Mouse (Mus musculus) layer of hippocampus, postnatal 25 days (tissue): ENCODE measurements at regions not wholly inside any gene's neighbourhood (a gene's known extent, or its start where the extent isn't known, plus 50 kb on each side); places are given as distances from the start of the nearest gene placed in this dataset.

Source experiments
- DNase-seq, 2 experiments: peaks; one replicate each; pipeline ENCODE4 v3.0.0; 2022; ENCODE audit warnings: mixed read lengths in 2 of 2, low spot score in 1 of 2; ENCODE audit errors: extremely low spot score in 1 of 2

- no peak for DNase-seq
Observed at GRCm38 (mm10) chr1:184326191-184326590, 292.1 kb upstream of the 1700056E22Rik start.

DNA sequence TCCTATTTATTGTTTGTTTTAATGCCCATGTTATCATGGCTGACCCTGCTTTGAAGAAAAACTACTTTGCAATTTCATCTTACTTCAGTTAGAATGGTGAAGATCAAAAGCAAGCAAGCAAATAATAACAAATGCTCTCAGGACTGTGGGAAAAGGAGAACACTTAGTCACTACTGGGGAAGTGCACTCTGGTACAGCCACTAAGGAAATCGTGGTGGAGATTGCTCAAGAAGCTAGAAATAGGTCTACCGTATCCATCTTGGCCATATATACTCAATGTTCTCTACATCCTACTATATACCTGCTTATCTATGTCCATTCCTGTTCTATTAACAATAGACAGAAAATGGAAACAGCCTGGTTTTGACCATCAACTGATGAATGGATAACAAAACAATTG lies 290.1 kb upstream of the 1700056E22Rik start:
- DNase-seq = no peak

- DNase-seq = no peak
Observed at GRCm38 (mm10) chr1:184320521-184321177, 286.5 kb upstream of the 1700056E22Rik start.

- DNase-seq = no peak
Observed at GRCm38 (mm10) chr1:184310185-184310815, 276.2 kb upstream of the 1700056E22Rik start.

GRCm38 (mm10) chr1:184304813-184305212 lies 270.7 kb upstream of the 1700056E22Rik start:
- DNase-seq = no peak

DNA sequence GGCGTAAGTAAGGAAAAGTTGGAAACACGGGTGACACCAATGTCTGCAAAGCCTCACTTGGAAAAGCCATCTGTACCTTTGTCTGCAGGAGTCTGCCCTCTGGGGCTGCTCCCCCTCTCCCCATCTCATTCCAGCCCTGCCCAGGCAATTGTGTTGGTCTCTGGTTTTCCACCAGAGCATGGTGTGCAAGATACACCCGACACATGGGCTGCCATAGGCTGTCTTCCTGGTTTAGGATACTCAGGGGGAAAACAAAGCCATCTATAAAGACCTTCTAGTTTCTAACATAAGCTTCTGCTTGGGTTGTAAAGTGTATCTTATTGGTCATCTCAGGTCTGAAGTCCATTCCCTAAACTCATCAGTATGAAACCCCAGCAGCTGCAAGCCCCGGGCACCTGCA lies 270.1 kb upstream of the 1700056E22Rik start:
- no peak for DNase-seq

- no peak for DNase-seq
Observed at GRCm38 (mm10) chr1:184298701-184299100, 264.6 kb upstream of the 1700056E22Rik start.

GRCm38 (mm10) chr1:184297001-184297740 lies 263.1 kb upstream of the 1700056E22Rik start:
- no peak for DNase-seq

GRCm38 (mm10) chr1:184291129-184291528 lies 257.0 kb upstream of the 1700056E22Rik start:
- DNase-seq = no peak

DNA sequence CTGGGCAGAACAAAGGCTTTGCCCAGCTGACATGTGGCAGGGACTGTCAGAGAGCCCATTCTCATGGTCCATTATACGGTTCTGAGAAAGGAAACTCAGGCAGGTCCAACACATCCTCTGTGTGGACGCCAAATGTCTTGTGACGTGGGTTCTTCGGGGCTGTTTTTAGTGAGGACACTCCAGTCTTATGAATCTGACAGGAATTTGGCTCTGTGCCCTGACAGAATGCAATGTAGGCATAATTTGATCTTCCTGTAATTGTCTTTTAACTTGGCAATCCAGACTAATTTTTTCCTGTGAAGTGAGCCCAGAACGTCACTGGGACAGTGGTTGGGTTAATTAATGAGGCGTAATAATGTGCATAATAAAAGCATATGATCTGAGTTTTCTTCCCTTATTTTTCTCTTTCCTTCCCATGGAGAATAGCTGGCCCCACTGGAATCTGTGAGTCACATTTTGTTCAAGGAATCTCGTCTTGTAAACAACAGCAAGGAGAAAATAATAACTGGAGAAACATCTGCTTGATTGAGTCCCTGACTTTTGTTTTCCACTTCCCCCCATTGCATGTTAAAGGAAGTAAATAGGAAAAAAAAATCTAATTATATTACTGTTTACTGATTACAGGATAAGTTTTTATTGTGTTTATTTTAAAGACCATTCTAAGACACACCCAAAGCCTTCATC lies 255.8 kb upstream of the 1700056E22Rik start:
- no peak for DNase-seq

- no peak for DNase-seq
Observed at GRCm38 (mm10) chr1:184281768-184282167, 247.7 kb upstream of the 1700056E22Rik start.

DNA sequence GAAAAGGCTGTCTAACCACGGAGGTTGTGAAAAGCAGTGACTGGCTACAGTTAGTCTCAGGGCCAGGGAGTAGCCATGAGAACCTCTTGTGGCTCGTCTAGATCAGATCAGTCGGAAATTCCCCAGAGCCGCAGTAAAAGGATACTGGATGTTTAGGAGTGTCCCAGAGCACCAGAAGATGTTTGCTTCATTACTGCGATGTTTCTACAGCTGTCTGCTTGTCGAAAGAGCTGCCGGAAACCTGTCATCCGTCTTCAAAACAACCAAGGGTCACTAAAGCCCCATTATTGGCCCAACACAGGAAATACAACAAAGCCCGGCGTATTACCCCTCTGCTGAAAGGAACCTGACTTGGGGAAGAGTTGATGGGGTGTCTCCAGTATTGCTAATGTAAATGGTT lies 245.2 kb upstream of the 1700056E22Rik start:
- DNase-seq = no peak

DNA sequence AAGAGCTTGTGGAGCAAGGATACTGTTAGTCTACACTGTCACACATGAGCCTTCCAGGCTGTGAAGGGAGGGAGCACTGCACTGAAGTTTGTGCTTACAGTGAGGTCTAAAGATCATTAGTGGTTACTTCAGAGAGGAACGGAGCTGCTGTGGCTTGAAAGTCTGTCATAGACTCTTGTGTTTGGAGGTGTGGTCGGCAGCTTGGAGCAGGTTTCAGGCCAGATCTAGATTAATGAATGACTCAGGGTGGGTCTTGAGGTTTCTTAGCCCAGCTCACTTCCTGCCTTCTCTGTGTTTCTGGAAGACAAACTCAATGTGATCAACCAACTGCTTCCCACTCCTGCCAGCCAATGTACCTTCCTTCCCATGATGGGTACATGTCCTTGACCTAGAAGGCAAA lies 242.9 kb upstream of the 1700056E22Rik start:
- DNase-seq = no peak

- DNase-seq = no peak
Observed at GRCm38 (mm10) chr1:184275877-184276276, 241.8 kb upstream of the 1700056E22Rik start.

DNA sequence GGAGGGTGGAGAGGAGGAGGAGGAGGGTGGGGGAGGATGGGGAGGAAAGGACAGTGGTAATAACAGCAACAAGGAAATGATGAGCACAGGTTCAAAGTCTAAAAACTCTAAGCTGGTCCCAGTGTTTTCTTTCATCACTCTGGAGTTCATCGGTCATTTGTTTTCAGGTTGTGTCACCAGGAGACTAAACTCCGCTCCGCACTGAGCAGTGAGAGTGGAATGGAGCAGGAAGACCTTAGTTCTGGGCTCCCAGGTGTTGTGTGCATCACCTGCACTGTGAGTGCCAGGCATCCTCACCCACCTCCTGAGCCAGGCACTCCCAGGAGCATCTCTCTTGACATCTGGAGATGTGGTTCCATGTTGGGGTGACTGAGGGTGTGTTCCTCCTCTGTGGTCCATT lies 241.3 kb upstream of the 1700056E22Rik start:
- no peak for DNase-seq

- no peak for DNase-seq
Observed at GRCm38 (mm10) chr1:184274704-184275103, 240.6 kb upstream of the 1700056E22Rik start.

DNA sequence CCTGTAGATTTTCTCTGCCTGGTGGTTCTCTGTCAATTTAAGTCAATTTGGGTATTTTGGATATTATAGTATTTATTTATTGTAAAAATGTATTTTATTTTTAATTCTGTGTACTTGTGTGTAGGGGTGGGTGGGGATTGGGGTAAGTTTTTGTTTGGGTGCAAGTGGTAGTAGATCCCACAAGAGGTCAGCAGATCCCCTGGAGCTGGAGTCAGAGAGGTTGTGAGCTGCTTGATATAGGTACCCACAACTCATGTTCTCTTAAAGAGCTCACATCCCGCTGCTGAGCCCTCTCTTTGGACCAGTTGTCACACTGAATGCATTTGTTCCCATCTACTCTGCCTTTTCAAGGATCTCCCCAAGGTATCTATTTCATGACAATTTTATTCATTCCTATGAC lies 239.6 kb upstream of the 1700056E22Rik start:
- DNase-seq = no peak

DNA sequence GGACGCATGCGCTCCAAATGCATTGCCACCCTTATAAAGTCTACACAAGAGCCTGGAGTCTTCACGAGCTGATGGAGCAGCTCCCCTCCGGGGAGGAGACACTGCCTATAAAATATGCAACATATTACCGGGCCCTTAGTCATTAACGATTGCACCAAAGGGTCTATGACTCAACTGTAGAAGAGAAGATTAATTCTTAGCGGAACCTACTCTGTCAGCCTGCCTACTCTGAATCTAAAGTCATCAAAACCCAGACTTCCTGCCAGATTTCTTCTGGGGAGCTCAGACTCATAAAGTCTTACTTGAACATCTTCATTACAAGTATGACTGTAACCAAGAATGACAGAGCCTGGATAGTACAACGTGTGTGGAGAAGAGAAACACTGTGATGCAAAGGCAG lies 237.2 kb upstream of the 1700056E22Rik start:
- no peak for DNase-seq

GRCm38 (mm10) chr1:184266051-184266450 lies 231.9 kb upstream of the 1700056E22Rik start:
- DNase-seq = peak; percentile 19 to 54

- DNase-seq = no peak
Observed at GRCm38 (mm10) chr1:184262975-184263374, 228.9 kb upstream of the 1700056E22Rik start.

DNA sequence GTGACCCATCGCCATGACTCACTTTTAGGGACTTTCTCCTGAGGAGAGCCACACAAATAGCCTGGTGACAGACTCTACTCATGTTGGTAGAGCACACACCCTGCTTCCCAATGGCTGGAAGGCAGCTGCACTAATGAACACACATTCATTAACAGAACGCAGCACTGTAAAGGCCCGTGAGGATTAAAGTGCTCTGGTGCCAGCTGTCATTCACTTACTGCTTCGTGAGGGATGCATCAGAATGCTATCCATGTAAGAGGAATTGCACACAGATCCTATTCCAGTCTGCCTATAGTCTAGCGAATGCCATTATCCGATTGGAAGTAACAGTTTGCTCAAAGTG lies 227.3 kb upstream of the 1700056E22Rik start:
- no peak for DNase-seq
